Mouse (Mus musculus): ENCODE measurements around the gene A930004D18Rik.

GRCm38 (mm10) chr2:18038141-18038752, 710 bp upstream of the A930004D18Rik start:
- TF ChIP-seq CTCF (IDR thresholded peaks at IDR 0.05; ENCODE audit: control insufficient read depth, insufficient read depth, low read length) (no peak), POLR2A (IDR thresholded peaks at IDR 0.05; ENCODE audit: borderline replicate concordance, control insufficient read depth, low read depth, low read length) (no peak)
